Mouse (Mus musculus) kidney, adult 8-10 months (tissue): ENCODE measurements at regions not wholly inside any gene's neighbourhood (a gene's known extent, or its start where the extent isn't known, plus 50 kb on each side); places are given as distances from the start of the nearest gene placed in this dataset.
"Not testable (repeated sequence)": the region's sequence is repeated elsewhere in the genome, so short reads cannot be mapped to it uniquely, and the experiment has no call there.

ENCODE experiments used
- DNase-seq, 2 experiments: peaks; one replicate each; pipeline ENCODE4 v3.0.0; 2022

DNA sequence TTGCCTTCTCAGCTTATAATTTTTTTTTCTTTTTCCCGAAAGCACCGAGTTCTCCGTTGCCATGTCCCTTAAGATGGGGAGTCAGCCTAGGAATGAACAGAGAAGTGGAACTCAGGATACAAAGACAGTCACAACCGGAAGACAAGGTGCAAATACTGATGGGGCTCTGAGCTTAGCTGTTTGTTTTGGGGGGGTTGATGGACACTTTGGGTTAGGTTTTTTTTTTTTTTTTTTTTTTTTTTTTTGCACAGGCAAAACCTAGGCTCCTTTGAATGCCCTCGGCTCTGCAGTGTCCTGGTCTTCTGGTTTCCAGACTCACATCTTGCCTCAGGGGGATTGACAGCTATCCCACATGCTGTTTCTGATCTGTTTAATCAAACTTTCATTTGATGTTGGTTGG, 218.0 kb downstream of the Pten start:
- no peak for DNase-seq

DNA sequence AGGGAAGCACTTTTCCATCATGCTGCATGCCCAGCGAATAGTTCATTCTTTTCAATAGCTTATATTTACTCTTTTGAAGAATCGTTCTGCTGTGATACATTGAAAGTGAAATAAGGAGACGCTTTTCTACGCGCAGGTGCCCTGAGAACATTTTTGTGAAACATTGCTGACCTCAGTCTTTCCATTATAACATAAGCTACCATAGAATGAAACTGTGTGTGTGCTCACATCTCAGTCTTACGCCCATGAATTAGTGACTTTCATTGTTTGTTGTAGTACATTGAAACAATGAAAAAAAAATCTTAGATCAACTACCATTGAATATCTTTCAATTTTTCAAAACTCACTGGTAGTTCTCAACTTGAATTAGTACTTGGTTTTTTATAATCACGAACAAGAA, 219.2 kb downstream of the Pten start:
- no peak for DNase-seq

DNA sequence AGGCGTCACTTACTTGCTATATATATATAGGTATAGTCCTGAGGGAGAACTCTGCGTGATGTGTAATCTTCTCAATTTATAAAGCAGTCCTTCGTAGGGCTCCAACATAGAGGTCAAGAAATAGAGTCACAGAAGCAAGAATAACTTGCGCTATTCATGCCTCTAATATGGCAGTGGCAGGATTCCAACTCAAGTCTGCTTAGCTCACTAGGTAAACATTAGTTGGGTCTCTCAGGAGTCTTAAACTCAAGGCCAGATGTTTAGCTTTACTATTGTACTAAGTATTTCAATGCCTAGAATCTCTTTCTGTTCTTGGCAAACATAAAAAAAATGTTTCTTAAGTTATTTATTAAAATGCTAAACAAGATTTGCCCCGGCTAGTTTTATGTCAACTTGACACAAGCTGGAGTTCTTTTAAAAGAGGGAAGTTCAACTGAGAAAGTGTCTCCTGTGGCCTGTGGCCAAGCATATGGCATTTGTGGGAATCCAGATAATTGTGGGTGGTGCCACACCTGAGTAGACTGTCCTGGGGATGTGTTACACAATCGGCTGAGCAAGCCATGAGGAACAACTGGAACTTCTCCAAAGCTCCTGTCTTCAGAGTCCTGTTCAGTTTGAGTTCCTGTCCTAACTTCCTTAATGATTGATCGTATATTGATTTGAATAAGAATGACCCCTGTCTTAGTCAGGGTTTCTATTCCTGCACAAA, 220.9 kb downstream of the Pten start:
- peak in 1 of 2 experiments; percentile 19 for DNase-seq

DNA sequence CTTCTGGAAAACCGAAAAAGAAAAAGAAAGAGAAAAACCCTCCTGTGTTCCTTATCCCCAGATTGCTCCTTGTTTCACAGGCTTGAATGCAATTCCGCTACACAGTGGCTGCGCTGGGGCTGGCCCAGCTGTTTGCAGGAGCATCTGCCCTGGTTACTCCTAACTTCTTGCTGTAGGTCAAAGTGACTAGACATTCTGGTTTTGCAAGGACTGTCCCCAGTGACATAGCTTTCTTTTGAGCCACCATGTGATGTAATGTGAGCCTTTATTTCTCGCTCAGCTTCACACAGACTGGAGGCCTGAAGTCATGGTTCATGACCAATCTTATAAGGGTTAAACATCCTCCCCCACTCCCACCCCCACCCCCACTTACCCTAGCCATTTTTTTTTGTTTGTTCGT, 222.8 kb downstream of the Pten start:
- no peak for DNase-seq

DNA sequence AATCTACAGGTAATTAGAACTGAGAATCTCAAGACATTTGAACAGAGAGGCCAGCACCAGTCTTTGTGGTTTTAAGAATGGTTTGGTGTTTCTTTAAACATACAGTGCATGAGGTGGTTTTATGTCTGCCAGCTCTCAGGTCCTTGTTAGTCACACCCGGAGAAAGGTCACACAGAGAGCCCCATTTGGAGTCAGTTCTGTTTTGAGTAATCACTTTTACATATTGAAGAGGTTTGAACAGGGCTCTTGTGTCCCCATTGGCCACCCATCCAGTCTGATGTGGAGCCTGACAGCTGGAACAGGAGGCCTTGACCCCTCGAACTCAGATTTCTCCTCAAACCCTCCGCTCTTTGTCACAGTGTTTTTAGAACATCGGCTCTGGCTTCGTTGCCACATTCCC, 231.4 kb downstream of the Pten start:
- DNase-seq: no peak

DNA sequence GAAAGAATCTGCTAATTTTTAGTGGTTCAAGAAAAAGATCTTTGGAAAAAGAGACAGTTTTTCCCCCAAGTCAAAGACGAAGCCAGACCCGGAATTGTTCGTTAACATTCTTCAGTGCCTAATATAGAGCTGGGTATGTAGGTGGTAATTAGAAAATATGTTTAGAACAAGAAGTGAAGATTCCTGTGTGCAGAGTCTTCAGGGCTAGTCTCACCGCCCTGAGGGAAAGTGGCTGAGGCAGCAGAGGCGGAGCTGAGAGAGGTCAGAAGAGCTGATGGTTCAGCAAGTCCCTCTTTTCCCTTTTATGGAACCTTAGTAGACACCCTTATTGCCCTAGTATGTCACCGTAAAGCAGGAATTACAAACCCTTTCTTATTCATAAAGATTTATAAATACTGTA, 232.0 kb downstream of the Pten start:
- no peak for DNase-seq

DNA sequence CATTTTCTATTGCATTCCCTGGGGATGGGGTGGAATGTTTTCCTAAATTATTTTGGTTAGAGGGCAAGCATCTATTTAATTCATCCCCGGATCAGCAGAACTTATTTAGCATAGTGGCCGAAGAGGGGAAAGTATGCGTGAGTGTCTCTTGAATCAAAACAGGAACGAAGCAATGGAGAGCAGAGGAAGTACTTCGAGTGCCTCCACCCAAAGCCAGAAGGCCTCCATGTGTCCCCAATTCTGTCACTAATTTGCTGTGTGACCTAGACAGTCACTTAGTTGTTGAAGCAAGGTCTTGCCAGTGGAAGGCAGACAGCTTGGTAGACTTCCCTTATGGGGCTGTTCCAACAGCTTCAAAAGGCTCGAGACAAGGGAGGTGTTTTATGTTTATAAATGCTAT, 233.3 kb downstream of the Pten start:
- no peak for DNase-seq

DNA sequence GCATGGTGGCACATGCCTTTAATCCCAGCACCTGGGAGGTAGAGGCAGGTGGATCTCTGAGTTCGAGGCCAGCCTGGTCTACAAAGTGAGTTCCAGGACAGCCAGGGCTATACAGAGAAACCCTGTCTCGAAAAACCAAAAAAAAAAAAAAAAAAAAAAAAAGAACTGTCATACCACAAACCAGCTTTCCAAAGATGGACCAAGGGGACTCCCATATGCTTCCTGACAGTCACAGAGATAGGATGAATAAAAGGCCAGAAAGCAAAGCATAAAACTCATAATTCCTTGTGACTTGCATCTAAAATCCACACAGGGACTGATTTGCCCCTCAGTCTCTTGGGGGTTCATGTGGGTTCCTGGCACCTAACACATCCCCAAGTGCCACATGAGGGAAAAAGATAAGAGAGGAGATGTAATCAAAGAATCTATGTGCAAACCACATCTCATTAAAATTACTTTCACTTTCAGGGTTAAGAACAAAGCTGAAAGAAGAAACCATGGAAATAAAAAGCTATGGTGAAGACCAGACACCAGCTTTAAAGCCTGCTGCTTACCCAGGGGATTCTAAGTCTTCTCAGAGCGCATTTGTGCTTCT, 241.4 kb downstream of the Pten start:
- DNase-seq: no peak

DNA sequence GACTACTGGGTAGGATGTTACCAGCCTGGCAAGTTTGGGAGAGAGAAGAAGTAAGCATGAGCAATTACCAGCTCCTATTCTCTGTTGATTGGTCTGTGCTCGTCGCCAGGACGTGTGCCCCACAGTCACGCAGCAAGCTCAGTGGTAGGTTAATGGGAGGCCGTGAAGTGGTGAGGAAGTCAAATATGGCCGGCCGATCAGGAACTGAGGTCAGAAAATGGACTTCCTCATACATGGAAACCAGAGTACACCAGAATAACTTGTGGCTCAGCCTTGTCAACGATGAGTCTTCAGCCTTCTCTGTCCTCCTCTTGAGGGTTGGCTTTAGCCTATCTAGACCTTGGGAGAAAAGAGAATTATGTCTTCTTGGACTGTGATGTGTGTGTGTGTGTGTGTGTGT, 250.3 kb downstream of the Pten start:
- no peak for DNase-seq

DNA sequence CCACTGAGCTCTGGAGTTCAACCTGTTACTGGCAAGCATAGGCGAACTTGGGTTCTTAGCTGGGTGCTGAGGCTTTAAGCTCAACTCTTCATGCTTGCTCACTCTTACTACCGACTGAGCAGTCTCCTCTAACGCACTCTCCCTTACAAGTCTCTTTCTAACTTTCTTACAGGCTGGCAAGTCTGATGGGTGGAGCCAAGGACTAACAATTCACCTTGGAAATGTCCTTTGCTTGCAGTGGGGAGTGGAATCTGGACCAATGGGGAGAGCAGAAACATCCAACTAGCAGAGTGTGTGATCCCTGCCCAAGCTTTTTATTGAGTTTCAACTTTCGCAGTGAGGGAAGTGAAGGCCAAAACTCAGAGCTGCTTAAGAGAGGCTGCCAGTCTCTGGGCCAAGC, 250.8 kb downstream of the Pten start:
- DNase-seq: no peak

DNA sequence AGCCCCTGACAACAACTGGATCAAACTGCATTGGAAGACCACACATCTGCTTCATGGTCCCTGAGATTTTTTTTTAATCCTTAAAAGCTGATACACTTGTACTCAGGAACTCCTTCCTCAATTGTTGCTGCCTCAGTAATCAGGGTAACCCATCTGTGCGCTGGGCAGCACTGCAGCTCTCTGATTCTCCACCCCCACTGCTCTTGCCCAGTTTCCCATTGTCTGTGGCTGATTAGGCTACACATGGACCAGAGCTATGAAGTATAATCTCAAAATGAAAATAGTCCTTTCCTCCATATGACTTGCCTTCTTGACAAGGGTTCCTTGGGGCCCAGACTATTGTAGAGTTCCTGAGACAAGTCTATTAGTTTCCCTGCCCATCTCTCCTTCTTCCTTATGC, 251.5 kb downstream of the Pten start:
- DNase-seq: no peak

DNA sequence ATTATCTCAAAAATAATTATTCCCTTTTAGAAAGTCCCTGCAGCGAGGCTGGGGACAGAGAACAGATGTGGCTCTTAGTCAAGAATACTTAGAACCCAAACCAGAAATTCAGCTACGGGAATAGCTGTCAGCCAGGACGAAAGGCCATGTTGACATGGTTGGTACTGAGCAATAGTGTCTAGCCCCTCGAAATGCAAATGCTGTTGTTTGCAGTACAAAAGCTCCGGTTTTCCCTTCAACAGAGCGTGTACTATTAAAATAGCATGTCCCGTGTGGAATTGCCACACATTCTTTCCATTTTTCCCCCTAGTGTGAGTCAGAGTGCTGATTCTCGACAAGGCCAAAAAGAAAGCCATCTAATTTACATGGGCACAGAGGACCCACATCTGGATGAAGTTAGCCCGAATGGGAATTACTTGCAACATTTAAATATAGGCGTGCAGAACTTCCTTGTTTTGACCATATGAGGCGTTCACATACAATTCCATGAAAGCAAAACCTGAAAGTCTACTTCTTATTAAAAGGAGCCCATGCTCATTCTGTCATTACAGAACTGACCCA, 253.7 kb downstream of the Pten start:
- no peak for DNase-seq

DNA sequence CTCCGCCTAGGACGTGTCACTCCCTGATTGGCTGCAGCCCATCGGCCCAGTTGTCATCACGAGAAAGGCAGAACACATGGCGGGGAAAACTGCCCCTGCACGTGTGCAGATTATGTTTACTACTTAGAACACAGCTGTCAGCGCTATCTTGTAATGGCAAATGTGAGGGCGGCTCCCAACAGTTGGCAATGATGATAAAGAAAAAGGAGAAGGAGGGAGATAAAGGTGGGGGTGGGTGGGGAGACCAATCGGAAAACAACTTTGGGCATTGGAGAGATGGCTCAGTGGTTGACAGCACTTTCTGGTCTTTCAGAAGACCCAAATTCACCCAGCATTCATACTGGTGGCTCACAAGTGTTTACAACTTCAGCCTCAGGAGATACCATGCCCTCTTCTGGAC, 257.6 kb downstream of the Pten start:
- not testable (repeated sequence) for DNase-seq

DNA sequence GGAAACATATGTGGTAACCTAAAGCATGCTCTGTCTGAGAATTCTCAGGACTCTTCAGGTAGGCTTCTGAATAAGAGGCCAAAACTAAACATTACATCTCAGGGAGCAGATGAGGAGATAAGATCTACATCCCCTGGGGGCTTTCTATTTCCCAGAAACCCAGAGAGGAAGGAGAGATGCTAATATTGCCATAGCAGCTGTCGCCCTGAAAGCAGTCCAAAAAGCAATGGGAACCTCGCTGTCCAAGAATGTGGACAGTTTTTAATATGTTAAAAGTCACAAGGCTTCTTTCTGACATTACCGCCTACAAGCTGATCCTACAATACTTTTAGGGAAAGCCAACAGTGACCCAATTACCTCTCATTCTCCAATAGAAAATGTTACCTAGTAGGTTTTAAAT, 263.9 kb downstream of the Pten start:
- DNase-seq: no peak

DNA sequence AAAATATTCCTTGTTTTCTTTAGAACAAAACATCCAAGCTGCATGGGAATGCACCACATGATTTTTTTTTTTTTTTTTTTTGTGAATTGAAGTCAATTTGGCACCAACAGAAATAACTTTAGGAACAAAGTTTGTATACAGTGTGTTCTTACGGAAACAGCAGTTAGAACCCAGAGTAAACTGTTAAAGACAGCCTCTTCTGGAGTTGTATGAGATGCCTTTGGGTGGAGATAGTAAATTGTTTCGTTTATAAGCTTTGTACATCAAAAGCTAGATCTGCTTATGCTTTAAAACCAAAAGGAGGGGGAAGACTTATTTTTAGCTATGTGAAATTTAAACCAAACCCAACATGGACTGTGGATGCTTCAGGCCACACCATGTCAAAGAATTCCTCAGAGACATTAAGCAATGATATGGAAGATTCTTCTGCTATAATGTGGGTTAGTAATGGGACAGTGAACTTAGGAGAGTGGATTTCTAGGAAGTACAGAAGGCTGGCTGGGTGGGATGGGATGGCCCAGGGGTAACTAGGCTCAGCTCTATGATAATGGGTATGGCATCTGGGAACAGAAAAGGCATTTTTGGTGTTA, 265.6 kb downstream of the Pten start:
- DNase-seq: no peak

DNA sequence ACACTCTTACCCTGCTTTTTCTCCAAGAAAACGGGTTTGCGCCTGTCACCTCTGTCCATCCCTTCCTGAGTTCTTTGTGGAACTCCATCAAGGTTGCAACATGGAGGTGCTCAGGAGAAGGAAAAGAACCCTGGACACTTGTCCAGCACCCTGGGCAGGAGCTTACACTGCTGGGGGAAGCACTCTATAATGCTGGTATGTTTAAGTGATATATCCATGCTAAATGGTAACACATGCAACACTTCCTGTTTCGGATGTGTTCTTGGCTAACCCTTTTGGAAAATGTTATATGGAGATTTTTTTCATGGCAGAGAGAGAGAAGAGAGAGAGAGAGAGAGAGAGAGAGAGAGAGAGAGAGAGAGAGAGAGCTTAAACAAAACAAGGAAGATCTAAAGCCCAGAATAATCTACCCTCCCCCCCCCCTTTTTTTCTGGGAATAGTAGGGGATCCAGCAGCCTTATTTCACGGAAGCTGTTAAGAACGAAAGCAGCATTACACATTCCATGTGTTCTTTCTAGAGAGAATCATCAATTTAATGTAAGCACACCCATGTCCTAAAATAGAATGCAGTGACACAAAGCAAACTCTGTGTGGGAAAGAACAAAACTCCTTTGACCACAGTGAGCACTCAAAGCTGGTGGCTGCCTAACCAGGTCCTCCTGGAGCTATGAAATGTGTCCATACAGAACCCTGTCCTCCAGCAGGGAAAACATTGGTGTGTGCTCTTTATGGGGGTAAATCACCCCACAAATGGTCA, 272.6 kb downstream of the Pten start:
- no peak for DNase-seq

DNA sequence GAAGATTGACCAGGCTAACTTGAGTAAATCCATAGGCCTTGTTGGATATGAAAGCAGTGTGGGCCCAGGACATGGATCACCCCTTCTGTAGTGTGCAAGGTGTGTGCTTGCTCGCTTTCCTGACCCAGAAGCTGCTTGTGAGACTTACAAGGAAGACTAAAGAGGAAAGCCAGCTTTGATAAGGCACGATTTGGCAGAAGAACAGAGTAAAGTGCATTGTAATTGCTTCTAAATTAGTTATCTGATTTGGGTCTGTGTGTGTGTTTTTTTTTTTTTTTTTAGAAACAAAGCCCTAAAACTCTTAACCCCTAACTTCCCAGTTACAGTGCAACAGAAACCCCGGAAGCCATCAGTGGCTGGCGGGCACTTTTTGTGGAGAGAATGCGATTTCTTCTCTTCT, 283.2 kb downstream of the Pten start:
- no peak for DNase-seq

DNA sequence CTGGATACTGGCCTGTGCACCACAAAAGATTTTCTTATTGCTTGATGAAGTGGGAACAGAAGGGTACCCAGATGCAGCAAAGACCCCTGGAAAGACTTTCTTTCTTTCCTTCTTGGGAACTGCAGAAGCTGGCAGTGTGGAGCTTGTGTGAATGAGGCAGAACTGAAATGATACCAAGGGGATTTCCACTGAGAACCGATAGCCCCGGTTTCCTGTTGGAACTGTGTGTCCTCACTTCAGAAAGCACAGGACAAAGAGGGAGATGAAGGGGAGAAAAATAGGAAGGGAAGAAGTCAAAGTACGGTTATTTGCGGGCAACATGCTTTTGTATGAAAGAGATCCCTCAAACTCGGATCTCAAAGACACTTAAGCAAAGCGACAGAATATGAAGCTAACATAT, 283.7 kb downstream of the Pten start:
- no peak for DNase-seq

DNA sequence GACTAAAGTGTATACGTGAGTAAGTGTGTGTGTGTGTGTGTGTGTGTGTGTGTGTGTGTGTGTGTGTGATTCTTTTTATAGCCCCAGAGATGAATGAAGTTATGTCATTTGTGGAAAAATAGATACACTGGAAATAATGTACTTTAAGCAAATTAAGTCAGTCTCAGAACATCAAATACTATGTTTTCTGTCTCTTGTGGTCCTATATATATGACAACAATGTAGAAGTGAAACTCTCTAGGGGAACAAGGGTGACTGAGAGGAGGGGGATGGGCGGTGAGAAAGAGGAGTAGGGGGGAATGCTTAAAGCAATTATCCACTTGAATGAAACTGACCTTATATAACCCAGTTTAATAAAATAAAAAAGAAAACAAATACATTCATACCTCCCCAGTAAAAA, 285.5 kb downstream of the Pten start:
- DNase-seq: no peak

DNA sequence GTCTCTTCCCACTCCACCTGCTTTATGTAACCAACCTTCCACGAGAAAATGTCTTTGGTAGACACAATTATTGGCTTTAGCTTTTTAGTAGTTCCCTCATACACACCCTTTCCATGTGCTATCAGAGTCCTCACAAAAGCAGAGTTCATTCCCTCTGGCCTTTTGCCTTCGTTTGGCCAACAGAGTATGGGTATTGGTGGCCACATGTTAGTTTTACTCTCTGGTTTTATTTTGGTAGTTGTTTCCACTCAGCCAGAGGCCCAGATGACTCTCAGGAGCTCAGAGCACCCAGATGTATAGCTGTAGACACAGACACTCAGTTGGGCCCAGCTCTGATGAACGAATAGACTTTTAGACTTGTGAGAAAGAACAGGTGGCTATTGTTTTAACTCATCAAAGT, 286.4 kb downstream of the Pten start:
- no peak for DNase-seq

DNA sequence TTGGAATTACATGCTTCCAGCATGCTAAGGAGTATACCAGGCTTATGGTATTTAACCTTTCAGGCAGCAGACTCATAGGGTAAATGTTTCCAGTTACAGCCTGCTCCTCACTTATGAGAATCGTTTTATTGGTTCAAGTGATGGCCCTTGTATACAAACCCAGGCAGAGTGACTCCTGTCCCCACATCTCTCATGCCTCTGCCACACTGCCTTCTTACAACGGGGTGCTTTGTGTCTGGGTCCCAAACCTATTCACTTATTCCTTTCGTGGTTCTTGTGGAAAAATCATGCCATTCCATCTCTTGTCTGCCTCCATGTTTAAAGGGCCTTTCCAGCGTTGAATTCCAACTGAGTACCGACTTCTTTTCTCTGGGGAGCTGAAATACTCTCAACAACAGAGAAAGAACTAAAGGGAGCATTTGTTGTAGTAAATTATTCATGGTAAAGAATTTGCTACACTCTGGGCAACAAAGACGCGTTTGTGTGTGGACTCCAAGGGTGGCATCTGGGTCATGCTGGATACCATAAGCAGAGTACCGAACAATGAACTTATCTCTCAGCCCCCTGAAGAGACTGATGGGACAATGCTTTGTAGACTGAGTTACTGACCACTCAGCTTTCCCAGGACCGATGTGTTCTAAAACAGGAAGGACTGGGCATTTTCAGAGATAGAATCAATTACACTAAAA, 291.6 kb downstream of the Pten start:
- DNase-seq: no peak

DNA sequence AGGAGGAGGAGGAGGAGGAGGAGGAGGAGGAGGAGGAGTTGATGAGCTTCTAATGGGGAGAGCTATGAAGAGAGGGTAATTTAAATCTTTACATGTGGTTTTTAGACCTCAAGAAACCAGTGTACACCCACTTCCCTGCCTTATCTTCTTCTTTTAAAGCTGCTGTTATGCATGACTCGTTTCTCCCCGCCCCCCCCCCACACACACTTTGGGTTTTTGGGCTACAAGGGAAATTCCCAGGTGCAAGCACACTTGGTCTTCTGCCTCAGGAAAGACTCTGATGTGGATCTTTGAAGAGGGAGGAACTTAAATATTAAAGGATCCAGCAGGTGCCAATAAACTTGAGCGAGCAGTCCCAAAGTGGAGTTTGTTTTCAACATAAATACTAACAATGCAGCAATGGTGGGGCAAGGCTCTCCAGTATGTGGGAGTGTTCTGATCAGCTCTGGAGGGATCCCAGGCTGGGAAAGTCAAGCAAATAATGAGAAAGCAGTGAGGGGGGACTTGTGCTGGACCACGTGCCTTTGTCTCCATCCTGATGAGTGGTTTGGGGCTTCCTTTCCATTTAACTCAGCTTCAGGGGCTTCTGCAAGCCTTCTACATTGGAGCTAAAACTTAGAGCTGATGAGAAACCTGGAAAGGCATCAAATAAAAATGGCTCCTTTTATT, 296.0 kb downstream of the Pten start:
- DNase-seq: no peak
